Mouse (Mus musculus) brain, adult 2 months (tissue): ENCODE data around the gene Pbld2.

ENCODE experiments used
- DNase-seq: peaks from one replicate; pipeline ENCODE4 v3.0.0; 2011; ENCODE audit warnings: low read depth, low spot score

The Pbld2 gene

GRCm38 (mm10) chr10:63023749-63024579 lies at the start of gene Pbld2, which contains the start of gene Hnrnph3:
Gene Pbld2 (plus strand): TSS chr10:63024315.
Gene Hnrnph3 (minus strand): TSS chr10:63024217.
- DNase-seq: peak; percentile 99

DNA sequence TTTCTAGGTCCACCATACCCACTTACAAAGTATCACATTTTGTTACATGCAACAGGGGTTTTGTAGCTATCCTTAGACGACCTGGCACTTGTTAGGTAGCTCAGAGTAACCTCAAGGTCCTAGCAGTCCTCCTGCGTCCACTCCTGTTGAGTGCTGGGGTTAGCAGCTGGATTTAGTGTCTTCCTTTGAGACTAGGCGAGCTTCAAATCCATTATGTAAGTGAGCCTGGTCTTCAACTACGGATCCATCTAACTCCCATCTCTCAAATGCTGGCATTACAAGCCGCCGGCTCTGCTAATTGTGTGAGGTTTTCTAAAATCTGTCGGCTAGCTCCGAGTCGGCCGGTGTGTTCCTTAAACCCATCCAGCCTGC lies 44.5 kb upstream of the Pbld2 start:
- no peak for DNase-seq

DNA sequence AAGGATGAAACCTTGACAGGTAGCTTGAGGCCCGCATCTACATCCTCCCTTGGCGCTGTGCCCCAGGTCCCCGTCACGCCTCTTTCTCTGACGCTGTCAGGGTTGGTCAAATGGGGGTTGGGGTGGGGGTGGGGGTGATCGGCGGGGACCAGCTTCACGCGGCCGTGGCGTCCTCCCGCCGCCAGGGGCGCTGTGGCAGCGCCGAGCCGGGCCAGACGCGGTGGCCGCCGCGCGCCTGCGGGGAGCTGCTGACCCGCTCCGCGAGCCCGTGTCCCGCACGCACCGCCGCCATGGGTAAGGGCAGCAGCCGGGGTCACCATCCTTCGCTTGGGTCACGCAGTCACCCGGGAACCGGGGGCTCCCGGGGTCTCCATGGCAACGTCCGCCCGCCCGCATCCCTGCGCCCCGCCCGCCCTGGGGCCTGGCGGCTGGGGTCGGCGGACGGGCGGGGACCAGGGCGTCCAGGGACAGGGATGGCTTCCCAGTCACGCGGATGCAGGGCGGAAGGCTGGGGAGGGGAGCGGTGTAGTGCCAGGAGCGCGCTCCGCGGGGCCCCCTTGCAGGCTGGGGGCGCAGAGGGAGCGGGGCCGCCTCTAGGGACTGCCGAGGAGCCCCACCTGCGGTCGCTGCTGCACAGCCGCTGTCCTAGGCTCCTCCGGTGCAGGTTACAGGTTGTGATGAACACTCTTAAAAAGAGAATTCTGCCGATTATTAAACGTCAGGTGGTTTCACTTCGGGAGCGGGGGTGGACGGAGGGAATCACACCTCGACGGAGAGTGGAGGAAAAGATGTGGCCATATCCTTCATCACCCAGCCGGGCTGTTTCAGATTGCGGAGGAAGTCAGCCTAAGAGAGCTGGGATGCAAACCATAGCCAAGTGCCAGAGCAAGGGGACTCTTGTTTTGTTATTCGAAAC lies 43.8 kb upstream of the Pbld2 start, which contains the start of gene Rufy2:
Rufy2 (plus strand) TSS at position 185 of the 916 bp plus-strand sequence.
- peak; percentile 96 for DNase-seq

DNA sequence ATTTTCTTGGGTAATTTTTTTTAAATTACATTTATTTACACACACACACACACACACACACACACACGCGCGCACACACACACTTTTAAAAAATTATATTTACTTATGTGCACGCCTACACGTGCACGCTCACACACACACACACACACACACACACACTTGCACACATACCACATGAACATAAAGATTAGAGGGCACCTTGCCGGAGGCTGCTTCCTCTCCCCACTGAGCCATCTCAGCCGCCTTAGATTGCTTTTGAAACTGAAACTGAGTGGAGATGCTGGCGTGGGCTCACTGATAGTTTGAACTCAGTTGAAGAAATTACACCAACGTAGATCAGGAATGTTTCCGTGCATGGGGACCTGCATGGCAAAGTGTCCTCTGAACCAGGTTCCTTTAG lies 40.0 kb upstream of the Pbld2 start:
- DNase-seq: no peak

- DNase-seq: no peak
Observed at GRCm38 (mm10) chr10:62984495-62984894, 39.6 kb upstream of the Pbld2 start.

DNA sequence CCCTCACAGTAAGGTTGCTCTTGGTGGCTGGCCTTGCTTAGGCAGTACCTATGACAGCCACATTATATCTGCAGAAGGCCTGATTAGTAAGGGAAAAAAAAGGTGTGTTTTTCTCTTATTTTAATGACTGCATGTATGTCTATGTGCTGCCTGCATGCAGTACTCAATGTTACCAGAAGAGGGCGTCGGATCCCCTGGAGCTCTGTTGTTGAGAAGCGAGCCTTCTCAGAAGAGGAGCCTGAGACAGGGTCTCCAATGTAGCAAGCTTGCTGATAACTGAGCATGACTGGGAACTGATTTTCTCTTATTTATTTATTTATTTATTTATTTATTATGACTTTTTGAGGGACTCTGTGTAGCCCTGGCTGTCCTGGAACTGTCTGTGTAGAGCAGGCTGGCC lies 36.8 kb upstream of the Pbld2 start:
- peak; percentile 40 for DNase-seq

- DNase-seq: no peak
Observed at GRCm38 (mm10) chr10:62990636-62991035, 33.5 kb upstream of the Pbld2 start.

GRCm38 (mm10) chr10:62993991-62994390 lies 30.1 kb upstream of the Pbld2 start:
- DNase-seq: no peak

DNA sequence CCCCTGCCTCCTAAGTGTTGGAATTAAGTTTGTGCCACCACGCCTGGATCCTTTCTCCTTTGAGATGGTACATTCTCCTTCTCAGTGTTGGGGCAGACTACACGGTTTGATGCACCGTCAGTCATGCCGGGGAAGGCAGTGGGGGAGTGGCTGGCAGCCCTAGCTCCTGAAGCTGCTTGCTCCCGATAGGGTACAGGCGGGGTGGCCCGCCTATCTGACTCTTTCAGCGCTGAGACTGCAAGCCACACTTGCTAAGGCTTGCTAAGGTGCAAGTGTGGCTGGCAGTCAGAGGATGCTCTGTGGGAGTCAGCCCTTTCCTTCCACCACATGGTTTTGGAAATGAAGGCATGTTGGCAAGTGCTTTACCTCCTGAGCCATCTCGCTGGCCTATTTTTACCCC lies 23.5 kb upstream of the Pbld2 start:
- DNase-seq: peak; percentile 74

DNA sequence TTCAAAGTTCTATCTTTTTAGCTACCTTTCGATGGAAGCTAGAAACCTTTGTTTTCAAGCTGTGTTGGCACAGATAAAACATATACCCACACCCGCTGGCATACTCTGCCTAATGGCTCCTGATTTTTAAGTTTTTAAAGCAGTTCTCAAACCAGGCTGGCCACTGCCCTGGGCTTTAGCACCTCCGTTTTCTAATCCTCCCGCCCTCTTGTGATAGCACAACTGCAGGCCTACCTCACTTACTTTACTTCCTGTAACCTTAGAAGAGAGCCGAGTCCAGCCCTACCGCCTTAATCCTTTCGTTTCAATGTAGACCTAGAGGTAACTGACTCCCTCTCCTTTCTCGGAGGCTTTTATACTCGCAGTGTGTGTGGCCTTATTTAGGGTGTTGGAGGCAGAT lies 20.9 kb upstream of the Pbld2 start:
- no peak for DNase-seq

- peak; percentile 54 for DNase-seq
Observed at GRCm38 (mm10) chr10:63004556-63004955, 19.6 kb upstream of the Pbld2 start.

DNA sequence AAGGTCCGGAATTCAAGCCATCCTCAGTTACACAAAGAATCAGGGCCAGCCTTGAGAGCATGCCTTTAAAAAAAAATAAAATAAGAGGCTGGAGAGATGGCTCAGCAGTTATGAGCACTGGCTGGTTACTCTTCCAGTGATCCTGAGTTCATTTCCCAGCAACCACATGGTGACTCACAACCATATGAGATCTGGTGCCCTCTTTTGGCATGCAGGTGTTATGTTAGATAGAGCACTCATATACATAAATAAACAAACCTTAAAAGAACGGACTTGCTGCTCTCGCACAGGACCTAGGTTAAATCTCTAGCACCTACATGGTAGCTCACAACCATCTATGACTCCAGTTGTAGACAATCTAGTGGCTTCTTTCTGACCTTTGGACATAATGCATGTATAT lies 15.9 kb upstream of the Pbld2 start:
- DNase-seq: peak; percentile 43

DNA sequence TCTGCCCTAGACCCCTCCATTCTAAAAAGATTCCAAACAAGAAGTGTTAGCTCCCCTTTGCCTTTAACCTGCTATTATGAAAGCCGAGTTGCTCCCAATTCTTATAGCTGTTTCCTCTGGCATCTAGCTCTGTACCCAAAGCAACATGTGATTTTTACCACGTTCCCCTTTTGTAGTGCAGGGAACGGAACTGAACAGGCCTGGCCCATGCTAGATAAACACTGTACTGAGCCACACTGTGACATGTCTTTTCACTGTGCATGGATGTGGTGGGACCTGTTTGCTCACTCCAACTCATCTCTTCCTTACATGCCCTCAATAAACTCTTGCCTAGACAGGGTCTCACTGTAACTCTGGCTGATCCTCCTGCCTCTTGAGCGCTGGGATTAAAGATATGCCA lies 13.8 kb upstream of the Pbld2 start:
- no peak for DNase-seq

- peak; percentile 63 for DNase-seq
Observed at GRCm38 (mm10) chr10:63011556-63011955, 12.6 kb upstream of the Pbld2 start.

DNA sequence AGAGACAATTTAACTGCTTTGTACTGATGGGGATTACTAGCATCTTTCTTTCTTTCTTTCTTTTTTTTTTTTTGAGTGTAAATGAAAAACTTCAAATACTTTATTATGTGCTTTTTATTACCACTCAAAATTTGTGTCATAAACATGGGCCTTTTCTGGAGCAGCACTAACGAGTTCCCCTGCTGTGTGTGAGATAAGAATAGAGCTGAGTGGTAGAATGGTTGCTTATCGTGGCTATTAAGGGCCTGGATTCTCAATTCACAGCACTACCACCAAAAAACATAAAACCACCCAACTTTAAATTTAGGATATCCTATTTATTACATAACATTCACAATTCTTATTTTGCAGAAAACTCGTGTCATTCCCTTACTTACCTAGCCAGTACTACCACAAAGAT lies 10.6 kb upstream of the Pbld2 start:
- no peak for DNase-seq

- no peak for DNase-seq
Observed at GRCm38 (mm10) chr10:63014168-63014567, 9.9 kb upstream of the Pbld2 start.

- no peak for DNase-seq
Observed at GRCm38 (mm10) chr10:63019304-63019703, 4.8 kb upstream of the Pbld2 start.

DNA sequence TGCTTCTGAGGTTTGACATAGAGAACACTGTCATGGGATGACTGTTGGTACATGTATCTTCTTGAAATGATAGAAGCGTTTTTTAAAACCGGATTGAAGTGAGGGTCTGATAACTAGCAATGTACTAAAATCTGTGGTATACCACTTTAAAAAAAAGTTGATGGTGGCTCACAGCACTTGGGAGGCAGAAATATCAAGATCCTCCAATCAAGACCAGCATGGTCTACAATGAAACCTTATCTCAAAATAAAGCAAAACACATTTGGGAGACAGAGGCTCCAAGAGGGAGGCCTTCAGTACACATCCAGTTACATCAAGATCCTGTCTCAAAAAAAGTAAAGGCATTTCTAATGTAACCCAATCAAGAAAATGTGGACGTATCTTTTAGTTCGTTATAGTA lies 2.4 kb upstream of the Pbld2 start:
- no peak for DNase-seq

DNA sequence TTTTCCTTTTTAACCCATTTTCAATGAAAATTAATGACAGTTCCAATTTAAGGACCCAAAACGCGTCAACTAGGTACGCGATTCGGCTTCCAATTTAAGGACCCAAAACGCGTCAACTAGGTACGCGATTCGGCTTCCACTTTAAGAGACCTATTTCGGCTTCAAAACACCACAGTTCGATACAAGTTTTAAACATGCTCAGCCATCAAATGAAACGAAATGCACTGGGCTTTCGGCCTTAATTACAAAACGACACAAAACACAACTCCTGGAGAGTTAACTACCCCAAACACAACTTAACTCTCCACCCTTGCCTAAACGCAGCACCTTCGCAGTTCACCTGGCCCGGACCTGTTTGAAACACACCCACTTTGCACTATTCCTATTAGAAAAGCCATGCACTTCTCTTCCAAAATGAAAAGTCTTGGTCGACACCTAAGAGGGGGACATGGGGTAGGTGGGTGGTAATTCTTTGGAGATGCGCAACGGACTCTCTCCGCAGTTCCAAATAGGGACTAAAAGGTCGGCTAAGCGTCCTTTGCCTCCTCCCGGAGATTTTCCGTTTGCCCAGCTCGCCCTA lies 1.5 kb upstream of the Pbld2 start:
- DNase-seq: no peak

- peak; percentile 72 for DNase-seq
Observed at GRCm38 (mm10) chr10:63023121-63023748, 880 bp upstream of the Pbld2 start.

DNA sequence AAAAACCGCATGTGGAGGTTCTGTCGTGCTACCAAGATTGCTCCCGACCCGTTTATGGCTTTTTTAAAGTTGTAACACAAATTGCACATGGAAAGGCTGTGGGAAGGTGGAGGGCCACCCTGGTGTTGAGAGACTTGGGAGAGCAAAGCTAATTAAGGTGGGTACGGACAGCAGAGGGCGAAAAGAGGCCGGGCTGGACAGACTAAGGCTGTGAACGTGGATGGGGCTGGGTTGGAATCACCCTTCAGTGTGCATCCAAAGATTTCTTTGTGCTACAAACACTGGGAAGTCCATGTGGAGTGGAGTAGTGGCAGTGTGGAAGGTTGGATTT lies 430 bp downstream of the Pbld2 start:
- DNase-seq: peak; percentile 88

DNA sequence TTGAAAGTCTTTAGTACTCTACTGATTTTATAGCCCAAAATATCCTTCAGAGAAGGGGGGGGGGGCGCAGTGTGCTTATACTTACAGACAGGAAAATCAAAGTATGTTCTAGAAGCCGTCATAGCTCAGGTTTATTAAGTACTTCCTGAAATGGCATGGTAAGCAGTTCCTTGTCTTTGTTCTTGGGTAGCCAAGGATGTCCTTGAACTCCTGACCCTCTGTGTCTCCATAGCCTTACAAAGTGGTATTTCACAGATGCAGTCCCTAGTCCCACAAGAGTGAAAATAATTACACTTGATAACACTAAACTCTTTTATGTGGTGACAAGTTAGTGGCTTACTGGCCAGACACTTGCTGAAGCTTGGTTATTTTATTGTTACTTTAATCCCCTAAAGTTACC lies 901 bp downstream of the Pbld2 start:
- no peak for DNase-seq
